Mouse (Mus musculus) heart, embryonic 13.5 days (tissue): ENCODE measurements around the gene Vwa8. TPM values are rescaled to one million over a fixed set of nuclear protein-coding genes. Genes with fewer than 3 reads are reported as not detected.
"Not testable (repeated sequence)": the region's sequence is repeated elsewhere in the genome, so short reads cannot be mapped to it uniquely, and the experiment has no call there.

Source experiments
- ATAC-seq: fragments of 200-750 bp; cut with Nextera tagmentation; 2 replicates; pipeline ENCODE4 v1.8.0; 2017; ENCODE audit warnings: moderate TSS enrichment; ENCODE audit not compliant: insufficient number of reproducible peaks, low FRiP score, low TSS enrichment; ENCODE audit errors: extremely low read depth
- H3K27ac ChIP-seq: fragments of 300-500 bp; sonication (generic); replicated peaks from 2 replicates; pipeline ENCODE4 v1.5.1; 2015; ENCODE audit warnings: moderate library complexity, mild to moderate bottlenecking, inconsistent platforms
- H3K27me3 ChIP-seq: fragments of 300-500 bp; sonication (generic); replicated peaks from 2 replicates; pipeline ENCODE4 v1.6.1; 2015; ENCODE audit warnings: mild to moderate bottlenecking, inconsistent platforms
- H3K36me3 ChIP-seq: fragments of 300-500 bp; sonication (generic); 2 replicates; pipeline ENCODE4 v1.6.1; 2015; ENCODE audit warnings: mild to moderate bottlenecking, inconsistent platforms
- H3K4me1 ChIP-seq: fragments of 300-500 bp; sonication (generic); 2 replicates; pipeline ENCODE4 v1.6.1; 2015; ENCODE audit warnings: inconsistent platforms
- H3K4me2 ChIP-seq: fragments of 300-500 bp; sonication (generic); 2 replicates; pipeline ENCODE4 v1.6.1; 2015; ENCODE audit warnings: inconsistent platforms, mild to moderate bottlenecking, moderate library complexity
- H3K4me3 ChIP-seq: fragments of 300-500 bp; sonication (generic); 2 replicates; pipeline ENCODE4 v1.5.1; 2015; ENCODE audit warnings: moderate library complexity, mild to moderate bottlenecking, inconsistent platforms
- H3K9ac ChIP-seq: fragments of 300-500 bp; sonication (generic); 2 replicates; pipeline ENCODE4 v1.6.1; 2015; ENCODE audit warnings: inconsistent platforms, mild to moderate bottlenecking, moderate library complexity
- H3K9me3 ChIP-seq: fragments of 300-500 bp; sonication (generic); 2 replicates; pipeline ENCODE4 v1.6.1; 2016; ENCODE audit warnings: inconsistent platforms
- WGBS: fragments of 180-500 bp; shearing (Covaris S2); methylation state at CpG from one replicate; pipeline ENCODE4 v1.1.7; 2015; ENCODE audit warnings: mixed read lengths; 5-methylcytosine and 5-hydroxymethylcytosine counted together
- polyA plus RNA-seq: library from polyadenylated mRNA; unstranded; fragments of >200 nt; fragmentation: Nextera tagmentation; extraction: Ambion mirVana; gene quantifications from 2 replicates; pipeline ENCODE4 v1.2.1, GENCODE M21; 2015

The Vwa8 gene
- polyA plus RNA-seq, 1 experiment from 2014 or later = 14.9 TPM

GRCm38 (mm10) chr14:78984296-78984695 is 135.4 kb downstream of the Vwa8 start:
- Histone ChIP-seq H3K4me2 (no peak overlapping the region), H3K27me3 (no peaks in the 10 kb centered on the region), H3K4me1 (peaks cover 22% of the 10 kb centered on the region), H3K9ac (no peak overlapping the region), H3K9me3 (no peaks in the 10 kb centered on the region), H3K36me3 (0 out of 2 replicates have a peak, but pooled peaks cover 5% of the 10 kb centered on the region), H3K27ac (peak overlapping the region; percentile 74), H3K4me3 (no peak overlapping the region)
- ATAC-seq = no peak
- 28% methylated on average over 2 of the region's 2 CpGs for WGBS

GRCm38 (mm10) chr14:78987543-78987942 is 138.7 kb downstream of the Vwa8 start:
- Histone ChIP-seq H3K27me3 (no peaks in the 10 kb centered on the region), H3K27ac (no peak overlapping the region), H3K4me1 (peaks cover 22% of the 10 kb centered on the region), H3K36me3 (0 out of 2 replicates have a peak, but pooled peaks cover 5% of the 10 kb centered on the region), H3K4me2 (no peak overlapping the region), H3K9me3 (no peaks in the 10 kb centered on the region), H3K9ac (no peak overlapping the region), H3K4me3 (no peak overlapping the region)
- no peak for ATAC-seq
- WGBS = 85% methylated on average over 8 of the region's 8 CpGs

- H3K4me3 ChIP-seq = no peak overlapping the region
- H3K27ac ChIP-seq = no peak overlapping the region
- H3K4me1 ChIP-seq = no peaks in the 10 kb centered on the region
- peaks cover 9% of the 10 kb centered on the region; the same call in 1 of the 2 replicates for H3K36me3 ChIP-seq
- 66% methylated on average over 4 of the region's 4 CpGs for WGBS
- H3K27me3 ChIP-seq = no peaks in the 10 kb centered on the region
- no peak for ATAC-seq
- no peaks in the 10 kb centered on the region for H3K9me3 ChIP-seq
- H3K9ac ChIP-seq = no peak overlapping the region
- no peak overlapping the region for H3K4me2 ChIP-seq
Observed at GRCm38 (mm10) chr14:78992456-78992855, 143.6 kb downstream of the Vwa8 start.

GRCm38 (mm10) chr14:78993515-78993914 is 144.7 kb downstream of the Vwa8 start:
- ATAC-seq = no peak
- peaks cover 8% of the 10 kb centered on the region; the same call in 1 of the 2 replicates for H3K36me3 ChIP-seq
- 76% methylated on average over 4 of the region's 4 CpGs for WGBS
- H3K4me2 ChIP-seq = no peak overlapping the region
- no peaks in the 10 kb centered on the region for H3K4me1 ChIP-seq
- H3K27me3 ChIP-seq = no peaks in the 10 kb centered on the region
- no peak overlapping the region for H3K9ac ChIP-seq
- H3K4me3 ChIP-seq = no peak overlapping the region
- no peak overlapping the region for H3K27ac ChIP-seq
- no peaks in the 10 kb centered on the region for H3K9me3 ChIP-seq

- Histone ChIP-seq H3K36me3 (peaks cover 8% of the 10 kb centered on the region; the same call in 1 of the 2 replicates), H3K27me3 (no peaks in the 10 kb centered on the region), H3K27ac (no peak overlapping the region), H3K4me3 (no peak overlapping the region), H3K4me1 (no peaks in the 10 kb centered on the region), H3K9me3 (no peaks in the 10 kb centered on the region), H3K9ac (no peak overlapping the region), H3K4me2 (no peak overlapping the region)
- no peak for ATAC-seq
- 85% methylated on average over 2 of the region's 2 CpGs for WGBS
Observed at GRCm38 (mm10) chr14:78996359-78996758, 147.5 kb downstream of the Vwa8 start.

DNA sequence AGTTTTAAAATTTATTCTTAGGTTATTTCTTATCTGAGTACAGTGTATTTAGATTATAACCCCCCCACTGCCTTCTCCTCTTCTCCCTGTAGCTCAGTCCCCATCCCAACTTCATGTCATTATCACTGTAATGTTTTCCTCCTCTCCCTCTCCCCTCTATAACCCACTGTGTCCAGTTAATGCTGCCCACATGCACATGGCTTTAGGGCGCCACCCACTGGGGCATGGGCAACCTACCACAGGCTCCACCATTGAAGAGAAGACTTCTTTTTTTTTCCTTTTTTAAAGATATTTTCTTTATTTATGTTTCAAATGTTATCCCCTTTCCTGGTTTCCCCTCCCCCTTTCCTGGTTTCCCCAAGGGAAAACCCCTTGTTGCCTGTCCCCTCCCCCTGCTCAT is 154.7 kb downstream of the Vwa8 start:
- ATAC-seq = no peak
- Histone ChIP-seq H3K9me3 (no peaks in the 10 kb centered on the region), H3K27ac (peak overlapping the region; percentile 63), H3K36me3 (no peaks in the 10 kb centered on the region), H3K4me3 (no peak overlapping the region), H3K4me2 (no peak overlapping the region), H3K9ac (no peak overlapping the region), H3K4me1 (peaks cover 23% of the 10 kb centered on the region), H3K27me3 (no peaks in the 10 kb centered on the region)
- 33% methylated on average over 1 of the region's 1 CpGs for WGBS

- H3K4me3 ChIP-seq, H3K4me2 ChIP-seq, H3K9ac ChIP-seq, H3K4me1 ChIP-seq, H3K27me3 ChIP-seq, H3K27ac ChIP-seq, ATAC-seq, H3K9me3 ChIP-seq: not testable (repeated sequence)
- WGBS = 77% methylated on average over 5 of the region's 5 CpGs
- peaks cover 11% of the 10 kb centered on the region for H3K36me3 ChIP-seq
Observed at GRCm38 (mm10) chr14:79017710-79018109, 168.9 kb downstream of the Vwa8 start.

GRCm38 (mm10) chr14:79018564-79018963 is 169.7 kb downstream of the Vwa8 start:
- Histone ChIP-seq H3K9me3 (no peaks in the 10 kb centered on the region), H3K27ac (no peak overlapping the region), H3K27me3 (no peaks in the 10 kb centered on the region), H3K4me3 (no peak overlapping the region), H3K9ac (no peak overlapping the region), H3K4me2 (no peak overlapping the region), H3K36me3 (peaks cover 11% of the 10 kb centered on the region), H3K4me1 (no peaks in the 10 kb centered on the region; the same call in 1 of the 2 replicates)
- 67% methylated on average over 4 of the region's 4 CpGs for WGBS
- ATAC-seq = no peak

DNA sequence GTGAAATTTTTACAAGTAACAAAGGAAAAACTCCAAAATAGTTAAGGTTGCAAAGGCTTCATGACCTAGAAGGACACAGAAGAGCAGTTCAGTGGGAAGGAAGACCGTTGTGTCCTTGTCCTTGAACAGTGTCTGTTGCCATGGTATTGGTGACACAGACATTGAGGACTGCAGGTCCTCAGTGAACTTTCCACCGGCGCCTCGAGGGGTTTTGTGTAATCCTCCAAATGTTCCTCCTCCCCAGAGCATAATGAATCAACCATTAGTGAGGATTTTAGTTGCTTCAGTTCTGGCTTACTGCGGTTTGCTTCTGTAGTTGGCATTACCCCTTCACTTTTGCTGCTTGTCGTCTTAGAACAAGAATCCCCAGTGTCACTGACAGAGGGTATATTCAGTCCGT is 172.9 kb downstream of the Vwa8 start:
- H3K36me3 ChIP-seq = peaks cover 17% of the 10 kb centered on the region; the same call in 1 of the 2 replicates
- H3K27ac ChIP-seq = no peak overlapping the region
- no peak for ATAC-seq
- no peak overlapping the region for H3K4me2 ChIP-seq
- WGBS = 57% methylated on average over 7 of the region's 7 CpGs
- no peak overlapping the region for H3K4me3 ChIP-seq
- no peaks in the 10 kb centered on the region; the same call in 1 of the 2 replicates for H3K4me1 ChIP-seq
- H3K27me3 ChIP-seq = no peaks in the 10 kb centered on the region
- H3K9me3 ChIP-seq = no peaks in the 10 kb centered on the region
- H3K9ac ChIP-seq = no peak overlapping the region

DNA sequence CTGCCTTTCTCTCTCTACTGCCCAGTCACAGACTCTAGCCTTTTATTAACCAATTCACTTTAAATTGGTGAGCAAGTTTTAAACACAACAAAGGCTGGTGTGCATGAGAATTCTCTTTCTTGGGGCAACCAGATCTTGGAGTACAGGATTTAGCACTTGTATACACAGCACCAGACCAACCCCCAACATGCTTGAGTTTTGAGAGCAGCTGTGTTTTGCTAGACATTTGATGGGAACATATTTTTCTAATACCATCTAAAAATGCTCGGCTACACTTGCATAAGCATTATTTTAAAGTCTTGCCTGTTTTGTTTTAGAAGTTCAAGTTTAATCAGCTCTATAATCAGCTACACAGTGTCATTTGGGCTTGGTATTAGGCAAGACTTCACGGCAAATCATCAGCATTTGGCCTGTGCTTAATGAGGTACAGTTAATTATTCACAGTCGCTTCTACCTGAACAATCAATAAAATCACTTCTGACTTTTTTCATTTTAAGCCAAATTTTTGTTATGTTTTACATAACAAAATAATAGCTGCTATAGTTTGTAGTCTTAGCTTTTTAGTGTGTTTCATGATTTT is 180.2 kb downstream of the Vwa8 start:
- 83% methylated on average over 3 of the region's 3 CpGs for WGBS
- H3K4me1 ChIP-seq = peaks cover 5% of the 10 kb centered on the region; the same call in 1 of the 2 replicates
- no peak for ATAC-seq
- no peaks in the 10 kb centered on the region for H3K9me3 ChIP-seq
- H3K27me3 ChIP-seq = no peaks in the 10 kb centered on the region
- H3K36me3 ChIP-seq = peaks cover 12% of the 10 kb centered on the region
- H3K4me3 ChIP-seq = no peak overlapping the region
- H3K27ac ChIP-seq = no peak overlapping the region
- H3K9ac ChIP-seq = no peak overlapping the region
- no peak overlapping the region for H3K4me2 ChIP-seq

DNA sequence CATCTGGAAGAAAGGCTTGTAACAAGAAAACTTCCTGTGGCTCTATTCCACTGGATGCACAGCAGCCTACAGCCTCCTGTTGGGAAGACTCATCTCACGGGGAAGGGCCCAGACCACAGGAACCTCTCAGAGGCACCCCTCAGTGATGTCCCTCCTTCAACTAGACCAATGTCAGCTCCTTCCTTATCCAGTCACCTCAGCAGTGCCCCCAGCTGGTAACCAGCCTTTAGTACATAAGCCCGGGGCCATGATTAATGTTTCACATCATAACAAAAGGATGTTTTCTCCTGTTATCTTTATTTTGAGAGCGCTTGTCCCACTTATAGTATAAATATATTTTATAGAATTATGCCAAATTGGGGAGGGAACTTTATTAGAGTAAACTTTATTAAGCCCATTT is 181.9 kb downstream of the Vwa8 start:
- WGBS = 84% methylated on average over 3 of the region's 3 CpGs

GRCm38 (mm10) chr14:79031230-79031740 is 182.4 kb downstream of the Vwa8 start:
- H3K27ac ChIP-seq = no peak overlapping the region
- no peak for ATAC-seq
- peaks cover 9% of the 10 kb centered on the region for H3K4me1 ChIP-seq
- peaks cover 7% of the 10 kb centered on the region for H3K36me3 ChIP-seq
- H3K9me3 ChIP-seq = no peaks in the 10 kb centered on the region
- H3K27me3 ChIP-seq = no peaks in the 10 kb centered on the region
- WGBS = 84% methylated on average over 8 of the region's 8 CpGs
- no peak overlapping the region for H3K4me3 ChIP-seq
- no peak overlapping the region for H3K9ac ChIP-seq
- H3K4me2 ChIP-seq = no peak overlapping the region

More for the DNA sequence above, 181.9 kb downstream of the Vwa8 start:
- Histone ChIP-seq H3K4me3 (no peak overlapping the region), H3K27me3 (no peaks in the 10 kb centered on the region), H3K4me1 (peaks cover 9% of the 10 kb centered on the region), H3K36me3 (peaks cover 12% of the 10 kb centered on the region), H3K4me2 (no peak overlapping the region), H3K9me3 (no peaks in the 10 kb centered on the region), H3K27ac (no peak overlapping the region), H3K9ac (no peak overlapping the region)
- ATAC-seq = no peak
